Mouse (Mus musculus) left cerebral cortex, adult 18-20 months (tissue): ENCODE data around the gene Acbd6. TPM values are rescaled to one million over a fixed set of nuclear protein-coding genes. Genes with fewer than 3 reads are reported as not detected.

Source experiments
- DNase-seq, 2 experiments: peaks; one replicate each; pipeline ENCODE4 v3.0.0; 2021 to 2022; ENCODE audit warnings: low spot score in 2 of 2, mixed read lengths in 1 of 2
- total RNA-seq, 2 experiments: library from RNA; stranded (reverse); gene quantifications; 2 replicates each; pipeline ENCODE4 v1.2.3; 2021

Acbd6 gene
- total RNA-seq, 2 experiments from 2014 or later: 106 to 108 TPM

DNA sequence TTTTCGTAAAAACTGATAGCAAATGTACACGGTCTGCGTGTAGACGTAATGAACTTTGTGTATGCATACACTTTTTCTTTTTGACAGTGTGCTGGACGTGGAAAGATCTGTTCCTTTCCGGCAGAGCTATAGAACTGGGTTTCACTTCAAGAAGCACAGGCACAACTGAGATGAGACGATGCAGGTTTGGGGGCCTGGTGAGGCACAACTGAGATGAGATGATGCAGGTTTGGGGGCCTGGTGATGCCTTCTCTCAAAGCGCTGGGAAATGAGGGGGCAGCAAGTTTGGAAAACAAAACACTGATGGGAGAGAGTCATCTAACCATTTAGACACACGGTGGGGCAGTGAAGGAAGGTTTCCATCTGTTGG, 293 bp upstream of the Acbd6 start:
- no peak for DNase-seq

DNA sequence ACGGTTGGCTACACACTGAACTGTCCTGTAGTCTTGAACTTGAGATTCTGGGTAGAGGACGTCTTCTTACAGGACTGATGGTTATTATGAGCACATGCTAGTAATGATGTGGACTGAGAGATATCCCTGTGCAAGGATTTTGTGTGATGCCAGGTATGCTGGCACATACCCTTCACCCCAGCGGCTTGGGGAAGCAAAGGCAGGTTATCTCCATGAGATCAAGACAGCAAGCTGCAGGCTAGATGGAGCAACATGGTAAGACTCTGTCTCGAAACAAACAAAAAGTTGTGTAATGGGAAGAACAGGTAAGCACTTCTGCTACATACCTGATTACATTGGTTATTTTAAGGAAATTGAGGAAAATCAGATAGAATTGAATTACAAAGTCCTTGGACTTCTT, 2.1 kb downstream of the Acbd6 start:
- DNase-seq: no peak

GRCm38 (mm10) chr1:155560678-155561077, 2.8 kb downstream of the Acbd6 start:
- no peak for DNase-seq

DNA sequence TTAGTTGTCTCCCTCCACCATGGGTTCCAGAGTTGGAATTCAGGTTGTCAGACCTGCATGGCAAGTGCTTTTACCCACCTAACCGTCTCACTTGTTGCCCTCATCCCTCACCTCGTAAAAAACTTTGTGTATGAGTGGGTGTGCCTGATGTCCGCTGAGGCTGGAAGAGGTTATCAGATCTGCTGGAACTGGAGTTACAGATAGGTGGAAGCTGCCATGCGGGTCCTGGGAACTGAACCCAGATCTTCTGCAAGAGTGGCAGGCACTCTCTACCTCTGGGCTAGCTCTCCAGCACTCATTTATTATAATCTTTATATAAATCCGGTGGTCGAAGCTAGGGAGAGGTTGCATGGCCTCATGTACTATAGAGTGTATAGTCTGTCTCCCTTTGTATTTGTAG, 4.3 kb downstream of the Acbd6 start:
- no peak for DNase-seq

DNA sequence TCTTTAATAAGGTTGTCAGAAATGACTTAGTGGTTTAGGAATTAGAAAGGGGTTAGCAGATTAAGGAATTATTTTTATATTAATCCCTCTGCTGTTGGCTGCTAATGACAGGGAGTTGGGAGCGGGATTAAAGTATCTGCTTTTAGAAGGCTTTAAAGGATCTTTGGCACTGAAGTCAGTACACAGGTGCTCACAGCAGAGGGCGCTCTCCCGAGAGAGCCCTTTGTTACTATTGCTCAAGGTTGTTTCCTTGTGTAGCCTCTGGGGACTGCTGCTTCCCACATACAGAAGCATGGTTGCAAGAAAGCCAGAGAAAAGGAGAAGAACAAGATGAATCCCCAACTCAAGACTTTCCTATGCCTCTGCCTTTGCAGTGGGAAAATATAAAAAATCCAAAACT, 6.8 kb downstream of the Acbd6 start:
- no peak for DNase-seq

GRCm38 (mm10) chr1:155568133-155568532, 10.2 kb downstream of the Acbd6 start:
- no peak for DNase-seq

DNA sequence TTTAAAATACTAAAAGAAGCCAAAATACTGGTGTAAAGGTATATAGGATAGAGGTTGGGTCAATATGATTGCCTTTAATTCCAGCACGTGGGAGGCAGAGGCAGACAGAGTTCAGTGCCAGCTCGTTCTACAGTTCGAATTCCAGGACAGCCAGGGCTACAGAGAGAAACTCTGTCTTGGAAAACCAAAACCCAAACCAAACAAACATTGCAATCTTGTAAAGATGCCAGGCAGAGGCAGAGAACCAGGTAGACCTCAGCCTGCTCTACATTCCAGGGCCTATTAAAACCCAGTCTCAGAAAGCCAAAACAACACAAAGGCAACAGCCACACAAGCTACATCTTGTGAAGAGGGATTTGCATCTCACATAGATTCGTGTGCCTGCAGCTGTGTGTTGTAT, 11.4 kb downstream of the Acbd6 start:
- DNase-seq: no peak

DNA sequence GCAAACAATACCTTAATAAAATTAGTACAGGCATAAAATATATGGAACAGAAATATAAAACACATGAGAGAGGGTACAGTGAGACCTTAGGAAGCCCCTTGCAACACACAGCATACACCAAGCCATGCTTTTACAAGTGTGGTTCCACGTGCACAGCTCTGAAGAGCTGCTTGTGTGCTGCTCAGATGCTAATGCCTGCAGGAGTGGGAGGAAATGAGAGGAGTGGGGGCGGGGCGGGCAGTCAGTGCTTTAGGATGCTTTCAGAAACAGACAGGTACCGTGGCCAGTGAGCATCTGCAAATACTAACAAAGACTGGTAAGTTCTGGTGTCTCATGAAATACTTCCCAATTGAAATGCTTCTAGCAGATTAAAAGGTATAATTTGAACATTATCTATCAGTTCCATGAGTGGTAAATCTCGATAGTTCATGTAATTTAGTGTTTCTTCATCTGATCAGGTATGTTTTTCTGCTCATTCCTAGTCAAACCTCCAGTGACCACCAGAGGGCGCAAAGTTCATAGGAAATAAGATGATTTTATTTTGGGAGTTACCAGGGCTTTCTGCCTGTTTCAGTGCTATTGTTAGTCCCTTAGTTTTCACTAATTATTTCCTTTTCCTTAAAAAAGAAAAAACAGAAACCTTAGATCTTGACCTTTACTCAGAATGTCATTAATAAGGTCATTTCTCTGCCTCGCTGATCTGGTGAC, 17.2 kb downstream of the Acbd6 start:
- peak; percentile 74 to 90 for DNase-seq

DNA sequence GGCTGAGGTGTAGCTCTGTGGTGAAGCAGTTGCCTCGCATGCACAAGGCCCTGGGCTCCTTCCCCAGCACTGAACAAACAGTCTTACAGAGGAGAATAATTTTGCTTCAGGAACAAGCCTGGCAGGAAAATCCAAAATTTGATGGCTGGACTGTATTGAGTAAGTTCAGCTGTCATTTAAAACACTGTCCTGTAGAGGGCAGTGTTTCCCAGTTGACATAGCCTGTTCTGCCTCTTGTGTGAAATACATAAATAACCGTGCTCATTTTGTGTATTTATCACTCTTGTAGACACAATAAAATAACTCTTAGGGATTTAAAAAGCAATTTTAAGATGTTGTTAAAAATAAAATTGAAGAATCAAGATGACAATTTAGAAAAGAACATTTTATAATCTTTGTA, 18.5 kb downstream of the Acbd6 start:
- DNase-seq: peak in 1 of 2 experiments; percentile 30

- no peak for DNase-seq
Measured at GRCm38 (mm10) chr1:155577316-155577715, 19.4 kb downstream of the Acbd6 start.

- DNase-seq: no peak
Measured at GRCm38 (mm10) chr1:155587961-155588360, 30.0 kb downstream of the Acbd6 start.

GRCm38 (mm10) chr1:155594141-155594540, 36.2 kb downstream of the Acbd6 start:
- no peak for DNase-seq

GRCm38 (mm10) chr1:155596576-155596975, 38.7 kb downstream of the Acbd6 start:
- no peak for DNase-seq

DNA sequence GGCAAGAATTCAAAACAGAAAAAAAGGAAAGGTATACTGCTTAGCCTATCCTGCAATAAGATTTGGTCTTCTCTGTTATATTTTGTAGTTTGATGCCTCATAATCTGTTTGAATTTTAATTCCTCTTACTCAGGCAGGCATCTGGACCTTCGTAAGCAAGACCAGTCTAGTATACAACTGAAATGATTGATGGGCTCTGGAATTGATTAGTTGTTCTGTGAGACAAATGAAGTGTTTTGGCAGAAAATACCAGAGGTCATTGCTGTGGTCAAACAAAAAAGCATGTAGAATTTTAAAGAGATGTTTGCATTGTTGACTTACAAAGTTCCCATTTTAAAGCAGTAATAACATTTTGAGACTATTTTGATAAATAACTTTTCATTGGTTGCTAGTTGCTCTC, 46.8 kb downstream of the Acbd6 start:
- no peak for DNase-seq

DNA sequence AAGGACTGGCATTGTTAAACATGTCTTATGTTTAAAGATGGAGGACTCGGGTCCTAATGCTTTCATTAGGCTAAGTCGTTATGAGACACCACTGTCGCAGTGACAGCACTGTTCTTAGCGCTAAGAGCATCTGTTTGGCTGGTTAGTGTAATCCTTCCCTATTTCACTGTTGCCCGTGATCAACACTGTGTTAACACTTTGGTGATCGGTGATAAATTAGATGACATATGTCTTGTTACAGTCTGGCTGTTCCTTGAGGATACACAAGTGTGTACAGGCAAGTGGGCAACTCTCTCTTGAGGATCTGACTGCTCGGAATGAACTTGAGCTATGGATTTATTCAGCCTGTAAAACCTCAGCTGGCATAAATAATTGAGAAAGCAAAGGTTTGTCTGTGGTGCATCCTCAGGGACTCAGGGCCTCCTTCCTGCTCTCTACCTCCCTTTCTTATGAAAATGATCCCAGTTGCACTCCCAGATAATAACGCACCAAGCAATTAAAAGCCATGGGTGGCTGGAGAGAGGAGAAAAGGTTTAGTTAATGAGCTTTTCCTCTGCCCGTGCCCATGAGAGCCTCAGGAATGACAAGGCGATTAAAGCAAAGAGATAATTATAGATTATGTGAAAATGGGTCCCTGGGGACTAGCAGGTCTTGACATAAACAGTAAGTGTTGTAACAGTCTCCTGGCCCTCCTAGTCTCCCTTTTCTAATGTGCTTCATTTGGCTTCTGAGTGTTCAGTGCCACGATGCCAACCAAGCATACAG, 47.7 kb downstream of the Acbd6 start:
- no peak for DNase-seq

GRCm38 (mm10) chr1:155606156-155606531, 48.2 kb downstream of the Acbd6 start:
- no peak for DNase-seq

- no peak for DNase-seq
Measured at GRCm38 (mm10) chr1:155608524-155608923, 50.6 kb downstream of the Acbd6 start.

- no peak for DNase-seq
Measured at GRCm38 (mm10) chr1:155614426-155614825, 56.5 kb downstream of the Acbd6 start.

- DNase-seq: no peak
Measured at GRCm38 (mm10) chr1:155621075-155621474, 63.2 kb downstream of the Acbd6 start.

GRCm38 (mm10) chr1:155623192-155623591, 65.3 kb downstream of the Acbd6 start:
- DNase-seq: no peak

- no peak for DNase-seq
Measured at GRCm38 (mm10) chr1:155627746-155628145, 69.8 kb downstream of the Acbd6 start.

GRCm38 (mm10) chr1:155636648-155637047, 78.7 kb downstream of the Acbd6 start:
- DNase-seq: no peak

GRCm38 (mm10) chr1:155645816-155646215, 87.9 kb downstream of the Acbd6 start:
- peak; percentile 23 to 42 for DNase-seq
